Mouse (Mus musculus) liver, adult 2 months (tissue): Measurements from ENCODE around the gene Rtel1.

Experiments
- CTCF ChIP-seq: fragments of 200-500 bp; IDR thresholded peaks from 2 replicates; pipeline ENCODE4 v1.5.1; 2011; ENCODE audit warnings: low read depth, low read length, control low read depth
- POLR2A ChIP-seq: fragments of 200-500 bp; IDR thresholded peaks from 2 replicates; pipeline ENCODE4 v1.6.1; 2011; ENCODE audit warnings: low read length, control low read depth; ENCODE audit not compliant: insufficient read depth; ENCODE audit errors: extremely low read depth

DNA sequence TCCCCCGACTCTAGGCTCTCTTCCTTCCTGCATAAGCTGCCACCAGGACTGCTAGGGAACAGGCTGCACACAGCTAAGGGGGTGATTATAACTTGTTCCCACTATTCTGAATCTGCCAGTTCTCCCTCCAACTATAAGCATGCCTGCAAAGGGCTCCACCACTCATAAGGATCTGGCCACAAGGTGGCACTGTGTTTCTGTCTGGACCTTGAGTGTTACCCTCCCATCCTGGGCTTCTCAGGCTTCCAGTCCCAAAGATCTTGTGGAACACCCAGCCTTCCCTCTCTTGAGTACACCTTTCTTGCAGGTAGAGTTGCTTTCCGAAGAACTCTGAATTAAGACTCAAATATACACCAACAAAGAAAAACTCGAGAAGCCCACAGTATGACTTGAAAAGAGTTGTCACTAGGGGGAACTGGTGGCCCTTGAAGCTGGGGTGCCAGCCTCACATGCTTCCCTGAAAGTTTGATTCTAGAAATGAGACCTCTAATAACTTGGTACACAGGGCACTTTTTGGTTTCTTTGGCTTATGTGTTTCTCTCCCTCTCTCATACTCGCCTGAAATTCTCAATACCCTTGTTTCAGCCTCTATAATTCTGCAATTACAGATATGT is 73.2 kb downstream of the Rtel1 start:
- TF ChIP-seq POLR2A (no peak), CTCF (peak; percentile 77)
